Mouse (Mus musculus): Measurements from ENCODE around the gene Acoxl. TPM values are rescaled to one million over a fixed set of nuclear protein-coding genes. Genes with fewer than 3 reads are reported as not detected.

The Acoxl gene
- polyA plus RNA-seq, 1 experiment from 2014 or later = not detected

GRCm38 (mm10) chr2:128071791-128072190 is 233.1 kb downstream of the Acoxl start:
- Histone ChIP-seq H3K36me3 (no peaks in the 10 kb centered on the region), H3K4me2 (replicated peaks) (no peak overlapping the region), H3K27me3 (no peaks in the 10 kb centered on the region), H3K4me3 (no peak overlapping the region), H3K9me3 (no peaks in the 10 kb centered on the region), H3K4me1 (no peaks in the 10 kb centered on the region), H3K27ac (replicated peaks) (no peak overlapping the region), H3K9ac (replicated peaks) (no peak overlapping the region)
- no peak for ATAC-seq (ENCODE audit: low FRiP score, low read depth)
- 86% methylated on average over 7 of the region's 7 CpGs for WGBS

- Histone ChIP-seq H3K4me2 (replicated peaks) (no peak overlapping the region), H3K4me1 (no peaks in the 10 kb centered on the region), H3K9ac (replicated peaks) (no peak overlapping the region), H3K4me3 (no peak overlapping the region), H3K9me3 (no peaks in the 10 kb centered on the region), H3K27me3 (no peaks in the 10 kb centered on the region), H3K36me3 (no peaks in the 10 kb centered on the region), H3K27ac (replicated peaks) (no peak overlapping the region)
- no peak for ATAC-seq (ENCODE audit: low FRiP score, low read depth)
- 79% methylated on average over 5 of the region's 5 CpGs for WGBS
Measured at GRCm38 (mm10) chr2:128072944-128073343, 234.3 kb downstream of the Acoxl start.

DNA sequence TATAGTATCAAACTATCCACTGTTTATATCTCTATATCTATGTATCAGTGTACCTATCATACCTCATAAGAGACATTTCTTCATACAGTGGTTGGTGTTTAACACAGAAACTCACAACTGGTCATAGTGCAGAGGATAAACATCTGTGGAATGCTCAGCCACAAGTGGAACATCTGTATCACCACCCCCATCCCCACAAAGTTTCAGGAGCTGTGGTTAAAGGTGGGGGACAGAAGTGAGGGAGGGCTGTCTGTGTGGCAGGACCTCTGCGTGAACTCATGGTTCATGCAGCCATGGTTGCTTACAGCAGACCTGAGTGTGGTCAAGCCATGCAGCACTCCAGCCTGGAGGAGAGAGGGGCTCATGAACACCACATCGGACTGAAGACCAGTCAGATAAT is 234.9 kb downstream of the Acoxl start:
- no peaks in the 10 kb centered on the region for H3K9me3 ChIP-seq
- no peak overlapping the region for H3K4me2 ChIP-seq (replicated peaks)
- no peak overlapping the region for H3K9ac ChIP-seq (replicated peaks)
- H3K36me3 ChIP-seq = no peaks in the 10 kb centered on the region
- WGBS = 91% methylated on average over 2 of the region's 2 CpGs
- H3K4me1 ChIP-seq = no peaks in the 10 kb centered on the region
- no peak overlapping the region for H3K4me3 ChIP-seq
- ATAC-seq (ENCODE audit: low FRiP score, low read depth) = no peak
- no peak overlapping the region for H3K27ac ChIP-seq (replicated peaks)
- no peaks in the 10 kb centered on the region for H3K27me3 ChIP-seq

- Histone ChIP-seq H3K9me3 (no peaks in the 10 kb centered on the region), H3K4me2 (replicated peaks) (no peak overlapping the region), H3K9ac (replicated peaks) (no peak overlapping the region), H3K4me1 (no peaks in the 10 kb centered on the region), H3K4me3 (no peak overlapping the region), H3K27ac (replicated peaks) (no peak overlapping the region), H3K27me3 (no peaks in the 10 kb centered on the region), H3K36me3 (no peaks in the 10 kb centered on the region)
- WGBS = 85% methylated on average over 4 of the region's 4 CpGs
- ATAC-seq (ENCODE audit: low FRiP score, low read depth) = no peak
Measured at GRCm38 (mm10) chr2:128076936-128077335, 238.3 kb downstream of the Acoxl start.

GRCm38 (mm10) chr2:128078859-128079258 is 240.2 kb downstream of the Acoxl start:
- Histone ChIP-seq H3K9me3 (no peaks in the 10 kb centered on the region), H3K27ac (replicated peaks) (no peak overlapping the region), H3K4me3 (no peak overlapping the region), H3K4me1 (no peaks in the 10 kb centered on the region), H3K9ac (replicated peaks) (no peak overlapping the region), H3K27me3 (no peaks in the 10 kb centered on the region), H3K4me2 (replicated peaks) (no peak overlapping the region), H3K36me3 (no peaks in the 10 kb centered on the region)
- no peak for ATAC-seq (ENCODE audit: low FRiP score, low read depth)
- WGBS = 48% methylated on average over 5 of the region's 5 CpGs

GRCm38 (mm10) chr2:128079316-128079715 is 240.6 kb downstream of the Acoxl start:
- no peaks in the 10 kb centered on the region for H3K4me1 ChIP-seq
- H3K4me3 ChIP-seq = no peak overlapping the region
- WGBS = 68% methylated on average over 6 of the region's 6 CpGs
- H3K4me2 ChIP-seq (replicated peaks) = no peak overlapping the region
- no peak overlapping the region for H3K9ac ChIP-seq (replicated peaks)
- no peaks in the 10 kb centered on the region for H3K9me3 ChIP-seq
- no peak for ATAC-seq (ENCODE audit: low FRiP score, low read depth)
- H3K27me3 ChIP-seq = no peaks in the 10 kb centered on the region
- no peaks in the 10 kb centered on the region for H3K36me3 ChIP-seq
- H3K27ac ChIP-seq (replicated peaks) = no peak overlapping the region

DNA sequence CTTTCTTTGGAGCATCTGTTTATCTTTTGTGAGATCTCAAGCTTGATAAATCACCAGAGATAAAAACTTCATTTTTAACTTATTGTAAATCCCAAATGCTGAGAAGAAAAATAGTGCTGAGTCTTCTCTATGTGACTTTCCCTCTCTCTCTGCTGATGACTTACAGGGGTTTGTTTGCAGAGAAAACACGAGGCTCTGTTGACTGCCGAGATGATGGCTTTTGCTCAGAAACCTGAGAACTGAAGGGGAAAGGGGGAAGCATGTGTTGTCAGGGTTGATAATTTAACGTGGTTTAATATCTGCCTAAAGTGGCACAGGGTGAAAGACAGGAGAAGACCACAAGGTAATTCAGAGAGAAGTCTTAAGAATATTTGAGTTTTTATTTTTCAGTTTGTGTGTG is 245.2 kb downstream of the Acoxl start:
- H3K4me1 ChIP-seq = no peaks in the 10 kb centered on the region
- H3K9ac ChIP-seq (replicated peaks) = no peak overlapping the region
- no peak overlapping the region for H3K4me2 ChIP-seq (replicated peaks)
- H3K27me3 ChIP-seq = no peaks in the 10 kb centered on the region
- ATAC-seq (ENCODE audit: low FRiP score, low read depth) = no peak
- no peaks in the 10 kb centered on the region for H3K36me3 ChIP-seq
- 56% methylated on average over 3 of the region's 3 CpGs for WGBS
- no peak overlapping the region for H3K27ac ChIP-seq (replicated peaks)
- H3K9me3 ChIP-seq = no peaks in the 10 kb centered on the region
- H3K4me3 ChIP-seq = no peak overlapping the region

GRCm38 (mm10) chr2:128084607-128085006 is 245.9 kb downstream of the Acoxl start:
- no peaks in the 10 kb centered on the region for H3K9me3 ChIP-seq
- no peak overlapping the region for H3K9ac ChIP-seq (replicated peaks)
- H3K27me3 ChIP-seq = no peaks in the 10 kb centered on the region
- no peaks in the 10 kb centered on the region for H3K36me3 ChIP-seq
- no peak overlapping the region for H3K27ac ChIP-seq (replicated peaks)
- H3K4me1 ChIP-seq = no peaks in the 10 kb centered on the region
- ATAC-seq (ENCODE audit: low FRiP score, low read depth) = no peak
- H3K4me2 ChIP-seq (replicated peaks) = no peak overlapping the region
- WGBS = 87% methylated on average over 5 of the region's 5 CpGs
- no peak overlapping the region for H3K4me3 ChIP-seq

DNA sequence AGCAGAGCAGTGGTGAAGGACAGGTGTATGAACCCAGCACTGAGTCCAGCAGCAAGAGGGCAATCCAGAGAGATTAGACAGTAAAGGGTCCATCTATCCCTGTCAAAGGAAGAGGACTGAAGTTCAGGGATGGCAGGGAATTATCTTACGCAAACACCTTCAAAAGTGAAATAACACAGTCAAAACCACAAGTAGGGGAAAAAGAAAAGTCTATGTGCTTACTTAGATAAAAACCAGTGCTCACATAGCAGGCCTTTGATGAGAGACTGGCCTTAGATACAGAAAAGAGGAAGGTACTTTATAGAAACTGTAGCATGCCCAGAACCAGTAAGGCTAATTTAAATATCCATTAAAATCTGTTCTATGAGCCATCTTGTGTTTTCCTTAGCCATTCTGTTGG is 246.8 kb downstream of the Acoxl start:
- no peaks in the 10 kb centered on the region for H3K9me3 ChIP-seq
- H3K27ac ChIP-seq (replicated peaks) = no peak overlapping the region
- no peak overlapping the region for H3K4me2 ChIP-seq (replicated peaks)
- ATAC-seq (ENCODE audit: low FRiP score, low read depth) = no peak
- H3K36me3 ChIP-seq = no peaks in the 10 kb centered on the region
- no peaks in the 10 kb centered on the region for H3K4me1 ChIP-seq
- 93% methylated on average over 1 of the region's 1 CpGs for WGBS
- H3K4me3 ChIP-seq = no peak overlapping the region
- H3K27me3 ChIP-seq = no peaks in the 10 kb centered on the region
- H3K9ac ChIP-seq (replicated peaks) = no peak overlapping the region

DNA sequence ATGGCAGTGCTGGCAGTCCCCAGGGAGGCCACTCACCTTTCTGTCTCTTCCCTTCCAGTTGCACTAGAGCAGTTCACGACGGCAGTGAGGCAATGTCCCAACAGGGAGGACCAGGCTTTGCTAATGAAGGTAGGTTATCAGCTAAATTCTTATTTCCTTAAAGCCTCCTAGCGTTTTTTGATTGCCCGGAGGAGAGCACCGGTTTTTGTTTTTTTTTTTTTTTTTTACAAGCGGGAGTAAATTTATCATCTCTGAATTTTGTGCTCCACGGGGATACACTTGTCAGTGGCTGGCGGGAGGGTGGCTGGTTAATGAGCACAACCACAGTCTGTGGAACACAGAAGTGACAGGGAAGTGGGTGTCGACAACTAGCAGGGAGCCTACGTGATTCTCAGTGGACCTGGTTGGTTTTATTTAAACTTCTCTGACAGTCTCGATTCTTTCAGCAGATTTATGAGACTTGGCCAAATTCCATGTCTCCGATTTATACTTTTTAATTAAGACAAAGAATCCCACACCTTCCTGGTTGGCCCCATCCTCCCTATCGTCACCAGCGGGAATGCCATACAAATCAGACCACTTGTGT is 247.7 kb downstream of the Acoxl start:
- WGBS = 86% methylated on average over 14 of the region's 14 CpGs
- H3K36me3 ChIP-seq = no peaks in the 10 kb centered on the region
- no peak for ATAC-seq (ENCODE audit: low FRiP score, low read depth)
- no peak overlapping the region for H3K4me2 ChIP-seq (replicated peaks)
- H3K4me1 ChIP-seq = peaks cover 3% of the 10 kb centered on the region; the same call in 1 of the 2 replicates
- no peak overlapping the region for H3K27ac ChIP-seq (replicated peaks)
- no peak overlapping the region for H3K9ac ChIP-seq (replicated peaks)
- no peak overlapping the region for H3K4me3 ChIP-seq
- no peaks in the 10 kb centered on the region for H3K27me3 ChIP-seq
- no peaks in the 10 kb centered on the region for H3K9me3 ChIP-seq

DNA sequence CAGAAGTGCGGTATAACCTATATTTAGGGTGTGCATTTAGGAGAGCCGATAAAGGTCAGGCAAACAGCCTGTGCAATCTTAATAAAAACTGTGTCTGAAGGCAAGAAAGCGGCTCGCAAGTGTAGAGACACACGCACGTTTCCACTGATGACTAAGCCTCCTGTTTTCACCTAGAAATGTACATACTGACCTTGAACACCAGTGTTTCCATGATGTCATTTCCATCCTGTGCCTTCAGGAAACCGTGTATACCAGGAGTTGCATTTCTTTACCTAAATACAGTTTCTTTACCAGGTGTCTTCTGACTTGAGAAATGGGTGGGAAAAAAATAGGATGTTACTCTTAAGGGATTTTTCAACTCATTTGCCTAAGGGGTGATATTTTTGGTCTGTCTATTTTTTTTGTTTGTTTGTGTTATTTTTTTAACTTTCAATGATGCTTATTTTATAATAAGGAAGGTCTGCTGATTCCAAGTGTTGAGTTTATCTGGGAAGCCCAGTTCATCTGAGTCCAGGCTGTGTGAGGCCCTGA is 248.4 kb downstream of the Acoxl start:
- no peak for ATAC-seq (ENCODE audit: low FRiP score, low read depth)
- Histone ChIP-seq H3K27ac (replicated peaks) (no peak overlapping the region), H3K4me1 (peaks cover 10% of the 10 kb centered on the region), H3K9ac (replicated peaks) (no peak overlapping the region), H3K36me3 (no peaks in the 10 kb centered on the region), H3K4me2 (replicated peaks) (no peak overlapping the region), H3K9me3 (no peaks in the 10 kb centered on the region), H3K4me3 (no peak overlapping the region), H3K27me3 (no peaks in the 10 kb centered on the region)
- WGBS = 91% methylated on average over 7 of the region's 7 CpGs

DNA sequence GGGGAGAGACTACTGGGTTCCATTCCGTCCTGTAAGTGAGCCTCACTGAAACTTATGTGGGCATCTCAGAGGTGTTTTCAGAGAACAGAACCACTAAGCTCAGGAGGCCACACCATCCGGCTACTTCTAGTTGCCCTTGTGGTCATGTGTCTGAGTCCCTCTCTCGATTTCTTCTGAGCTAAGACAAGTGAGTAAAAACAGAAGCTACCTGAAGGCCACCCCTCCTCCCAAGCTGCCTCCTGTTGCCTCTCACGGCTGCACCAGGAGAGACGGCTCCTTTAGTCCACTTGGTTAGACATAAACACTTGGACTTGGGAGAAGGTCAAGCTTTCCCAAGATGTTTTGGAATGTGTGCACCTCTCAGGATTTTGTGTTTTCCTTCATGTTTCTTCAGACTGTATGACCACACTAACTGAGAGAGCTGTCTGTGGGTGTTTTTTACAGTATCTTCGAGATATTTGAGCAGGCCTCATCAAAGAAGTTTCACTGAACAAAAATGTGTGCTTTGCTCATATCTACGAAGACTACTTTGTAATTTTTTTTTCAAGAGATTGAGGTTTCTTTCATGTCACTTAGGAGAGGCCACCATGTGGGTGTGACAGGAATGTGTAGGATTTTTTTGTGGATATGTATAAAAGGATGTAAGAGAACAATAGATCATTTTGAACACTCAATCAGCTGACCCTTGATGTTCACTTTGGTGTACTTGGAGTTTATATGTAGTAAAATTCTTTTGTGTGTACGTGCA is 249.3 kb downstream of the Acoxl start:
- H3K27ac ChIP-seq (replicated peaks) = no peak overlapping the region
- H3K4me2 ChIP-seq (replicated peaks) = no peak overlapping the region
- H3K27me3 ChIP-seq = no peaks in the 10 kb centered on the region
- H3K9ac ChIP-seq (replicated peaks) = no peak overlapping the region
- no peak for ATAC-seq (ENCODE audit: low FRiP score, low read depth)
- no peaks in the 10 kb centered on the region for H3K9me3 ChIP-seq
- H3K36me3 ChIP-seq = no peaks in the 10 kb centered on the region
- 87% methylated on average over 8 of the region's 8 CpGs for WGBS
- peaks cover 13% of the 10 kb centered on the region for H3K4me1 ChIP-seq
- H3K4me3 ChIP-seq = no peak overlapping the region

Data from midbrain, embryonic 12.5 days (tissue).